Mouse (Mus musculus): ENCODE data around the gene Slc35a5. TPM values are rescaled to one million over a fixed set of nuclear protein-coding genes. Genes with fewer than 3 reads are reported as not detected.

Slc35a5 gene
- polyA plus RNA-seq (2015; fragmentation: Nextera tagmentation; extraction: Ambion mirVana): 26.4 and 28.2 TPM in 2 replicates

DNA sequence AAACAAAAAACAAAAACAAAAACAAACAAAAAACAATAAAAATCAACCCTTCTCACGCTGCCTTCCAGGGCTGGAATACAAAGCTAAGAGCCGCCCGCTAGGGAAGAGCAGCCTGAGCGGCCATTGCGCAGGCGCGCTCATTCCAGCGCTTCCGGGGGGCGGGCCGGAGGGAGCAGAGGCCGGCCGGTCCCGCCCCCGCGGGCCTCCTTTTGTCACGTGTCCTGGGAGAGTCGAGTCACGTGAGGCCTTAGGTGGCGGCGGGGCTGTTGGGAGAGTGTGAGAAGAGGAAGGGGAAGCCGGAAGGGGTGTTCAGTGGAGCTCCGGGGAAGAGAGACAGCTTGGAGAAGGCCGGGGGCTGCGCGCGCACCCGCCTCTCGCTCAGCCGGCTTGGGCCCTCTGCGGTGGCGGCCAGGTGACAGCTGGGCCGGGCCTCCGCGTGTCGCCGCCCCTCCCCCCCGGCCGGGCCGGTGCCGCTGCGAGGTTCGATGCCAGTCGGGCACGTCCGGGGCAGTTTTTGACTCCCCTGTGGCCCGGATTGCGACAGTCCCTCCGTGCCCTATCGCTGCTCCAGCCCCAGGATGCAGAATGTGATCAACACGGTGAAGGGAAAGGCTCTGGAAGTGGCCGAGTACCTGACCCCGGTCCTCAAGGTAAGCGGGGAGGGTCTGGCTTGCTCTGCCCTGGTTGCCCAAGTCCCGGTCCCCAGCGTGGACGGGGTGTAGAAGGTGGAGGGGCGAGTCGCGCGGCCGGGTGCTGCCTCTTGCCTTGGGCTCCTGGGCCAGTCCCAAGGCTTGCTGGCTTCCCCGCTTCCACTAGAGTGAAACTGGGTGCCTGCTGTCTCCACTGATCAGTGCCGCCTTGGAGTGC is at the start of gene Slc35a5, which contains the start of gene Atg3:
Slc35a5 (minus strand) TSS at position 185 of the 867 bp plus-strand sequence.
Atg3 (plus strand) TSS at position 264 of the 867 bp plus-strand sequence.
- H3K27me3 ChIP-seq (replicated peaks; ENCODE audit: control insufficient read depth, insufficient read depth, low read length): no peaks in the 10 kb centered on the region
- peak; percentile 97 for ATAC-seq
- no peaks in the 10 kb centered on the region for H3K9me3 ChIP-seq (ENCODE audit: control insufficient read depth, low read length)
- no peaks in the 10 kb centered on the region for H3K36me3 ChIP-seq (ENCODE audit: control insufficient read depth, insufficient read depth, low read length)
- peak within 1 kb of the TSS; percentile 94 for H3K9ac ChIP-seq (ENCODE audit: low read depth, low read length)
- peak within 1 kb of the TSS; percentile 94 for H3K27ac ChIP-seq (ENCODE audit: low read length)
- H3K4me2 ChIP-seq (ENCODE audit: low read depth, low read length): peak within 1 kb of the TSS; percentile 64
- H3K4me1 ChIP-seq (ENCODE audit: control insufficient read depth, insufficient read depth, low read length): peaks cover 4% of the 10 kb centered on the region; the same call in 1 of the 2 replicates
- peak within 1 kb of the TSS; percentile 93 for H3K4me3 ChIP-seq (ENCODE audit: low read length)
- WGBS: under 1% methylated on average over 63 of the region's 64 CpGs

DNA sequence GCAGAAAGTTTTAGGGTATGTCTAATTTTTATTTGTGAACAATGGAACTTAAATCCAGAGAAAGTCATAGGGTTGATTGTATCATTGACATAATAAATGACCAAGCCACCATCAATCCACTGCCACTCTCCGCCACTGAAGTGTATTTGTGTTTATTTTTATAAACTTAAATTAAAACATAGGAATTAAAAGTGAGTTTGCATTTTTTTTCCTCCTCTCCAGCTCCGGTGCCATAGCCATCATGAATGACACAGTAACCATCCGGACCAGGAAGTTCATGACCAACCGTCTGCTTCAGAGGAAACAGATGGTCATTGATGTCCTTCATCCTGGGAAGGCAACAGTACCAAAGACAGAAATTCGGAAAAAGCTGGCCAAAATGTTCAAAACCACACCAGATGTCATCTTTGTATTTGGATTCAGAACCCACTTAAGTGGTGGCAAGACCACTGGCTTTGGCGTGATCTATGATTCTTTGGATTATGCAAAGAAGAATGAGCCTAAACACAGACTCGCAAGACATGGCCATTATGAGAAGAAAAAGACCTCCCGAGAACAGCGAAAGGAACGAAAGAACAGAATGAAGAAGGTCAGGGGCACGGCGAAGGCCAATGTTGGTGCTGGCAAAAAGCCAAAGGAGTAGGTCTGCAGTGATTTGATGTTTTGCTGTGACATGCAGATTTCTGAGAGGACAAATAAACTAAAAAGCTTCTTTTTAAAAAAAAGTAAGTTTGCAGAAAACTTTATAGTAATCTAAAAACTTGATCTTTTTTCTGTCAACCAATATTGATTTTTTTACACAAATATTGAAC is 46.6 kb upstream of the Slc35a5 start:
- no peak overlapping the region for H3K27ac ChIP-seq (ENCODE audit: low read length)
- H3K4me2 ChIP-seq (ENCODE audit: low read depth, low read length): no peak overlapping the region
- no peak overlapping the region for H3K4me3 ChIP-seq (ENCODE audit: low read length)
- H3K9ac ChIP-seq (ENCODE audit: low read depth, low read length): no peak overlapping the region
- no peak for ATAC-seq
- no peaks in the 10 kb centered on the region for H3K4me1 ChIP-seq (ENCODE audit: control insufficient read depth, insufficient read depth, low read length)
- no peaks in the 10 kb centered on the region for H3K27me3 ChIP-seq (replicated peaks; ENCODE audit: control insufficient read depth, insufficient read depth, low read length)
- H3K9me3 ChIP-seq (ENCODE audit: control insufficient read depth, low read length): no peaks in the 10 kb centered on the region
- WGBS: 74% methylated on average over 12 of the region's 12 CpGs
- H3K36me3 ChIP-seq (ENCODE audit: control insufficient read depth, insufficient read depth, low read length): no peaks in the 10 kb centered on the region

GRCm38 (mm10) chr16:45204438-45204837 is 45.9 kb upstream of the Slc35a5 start:
- no peak overlapping the region for H3K27ac ChIP-seq (ENCODE audit: low read length)
- H3K36me3 ChIP-seq (ENCODE audit: control insufficient read depth, insufficient read depth, low read length): no peaks in the 10 kb centered on the region
- no peak overlapping the region for H3K9ac ChIP-seq (ENCODE audit: low read depth, low read length)
- 86% methylated on average over 4 of the region's 4 CpGs for WGBS
- H3K27me3 ChIP-seq (replicated peaks; ENCODE audit: control insufficient read depth, insufficient read depth, low read length): no peaks in the 10 kb centered on the region
- no peaks in the 10 kb centered on the region for H3K4me1 ChIP-seq (ENCODE audit: control insufficient read depth, insufficient read depth, low read length)
- no peak overlapping the region for H3K4me2 ChIP-seq (ENCODE audit: low read depth, low read length)
- ATAC-seq: no peak
- no peak overlapping the region for H3K4me3 ChIP-seq (ENCODE audit: low read length)
- H3K9me3 ChIP-seq (ENCODE audit: control insufficient read depth, low read length): no peaks in the 10 kb centered on the region

DNA sequence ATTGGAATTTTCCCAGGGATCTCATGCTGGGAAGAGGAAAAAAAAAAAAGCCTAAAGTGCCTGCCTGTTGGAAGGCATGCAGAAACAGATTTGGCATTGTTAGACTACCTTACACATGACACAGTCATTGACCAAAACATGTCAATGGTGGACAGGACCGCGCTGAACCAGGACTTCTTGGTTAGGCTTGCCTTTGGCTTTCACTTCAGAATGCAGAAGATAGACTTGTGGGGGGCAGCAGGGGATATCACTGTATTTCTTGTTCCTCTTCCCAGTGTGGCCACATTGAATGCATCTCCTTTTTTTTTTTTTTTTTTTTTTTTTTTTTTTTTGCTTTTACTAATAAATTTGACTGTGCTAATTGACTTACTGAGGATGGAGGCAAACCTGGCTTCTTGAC is 42.9 kb upstream of the Slc35a5 start:
- 89% methylated on average over 2 of the region's 2 CpGs for WGBS

DNA sequence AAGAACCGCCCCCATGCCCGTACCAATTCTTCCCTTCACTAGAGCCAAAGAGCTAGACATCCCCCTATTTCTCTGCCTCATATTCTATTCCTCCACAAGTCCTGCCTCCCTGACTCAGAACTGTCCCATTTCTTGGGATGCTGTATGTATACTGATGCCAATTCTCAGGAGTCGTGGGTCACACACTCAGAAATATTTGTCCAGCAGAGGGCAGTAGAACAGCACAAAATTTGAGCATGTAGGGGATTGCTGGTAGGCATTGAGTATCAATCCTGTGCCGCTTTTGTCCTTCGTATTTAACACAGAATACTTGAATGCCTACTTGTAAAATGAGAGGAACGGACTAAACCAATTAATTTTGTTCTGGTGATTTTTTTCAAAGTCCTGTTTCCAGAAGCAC is 38.3 kb upstream of the Slc35a5 start:
- Histone ChIP-seq H3K9me3 (ENCODE audit: control insufficient read depth, low read length) (no peaks in the 10 kb centered on the region), H3K4me2 (ENCODE audit: low read depth, low read length) (no peak overlapping the region), H3K36me3 (ENCODE audit: control insufficient read depth, insufficient read depth, low read length) (no peaks in the 10 kb centered on the region), H3K27me3 (replicated peaks; ENCODE audit: control insufficient read depth, insufficient read depth, low read length) (no peaks in the 10 kb centered on the region), H3K4me3 (ENCODE audit: low read length) (no peak overlapping the region), H3K9ac (ENCODE audit: low read depth, low read length) (no peak overlapping the region), H3K4me1 (ENCODE audit: control insufficient read depth, insufficient read depth, low read length) (no peaks in the 10 kb centered on the region), H3K27ac (ENCODE audit: low read length) (no peak overlapping the region)
- 32% methylated on average over 6 of the region's 6 CpGs for WGBS
- peak; percentile 60 for ATAC-seq

More for the DNA sequence above, 42.9 kb upstream of the Slc35a5 start:
- Histone ChIP-seq H3K9ac (ENCODE audit: low read depth, low read length) (no peak overlapping the region), H3K9me3 (ENCODE audit: control insufficient read depth, low read length) (no peaks in the 10 kb centered on the region), H3K4me1 (ENCODE audit: control insufficient read depth, insufficient read depth, low read length) (no peaks in the 10 kb centered on the region), H3K27me3 (replicated peaks; ENCODE audit: control insufficient read depth, insufficient read depth, low read length) (no peaks in the 10 kb centered on the region), H3K4me3 (ENCODE audit: low read length) (no peak overlapping the region), H3K36me3 (ENCODE audit: control insufficient read depth, insufficient read depth, low read length) (no peaks in the 10 kb centered on the region), H3K4me2 (ENCODE audit: low read depth, low read length) (no peak overlapping the region), H3K27ac (ENCODE audit: low read length) (no peak overlapping the region)
- ATAC-seq: no peak

GRCm38 (mm10) chr16:45192613-45193012 is 34.1 kb upstream of the Slc35a5 start:
- no peak overlapping the region for H3K9ac ChIP-seq (ENCODE audit: low read depth, low read length)
- H3K4me3 ChIP-seq (ENCODE audit: low read length): no peak overlapping the region
- no peak overlapping the region for H3K4me2 ChIP-seq (ENCODE audit: low read depth, low read length)
- WGBS: 0% methylated on average over 1 of the region's 1 CpGs
- H3K27me3 ChIP-seq (replicated peaks; ENCODE audit: control insufficient read depth, insufficient read depth, low read length): no peaks in the 10 kb centered on the region
- no peak for ATAC-seq
- no peaks in the 10 kb centered on the region for H3K4me1 ChIP-seq (ENCODE audit: control insufficient read depth, insufficient read depth, low read length)
- H3K9me3 ChIP-seq (ENCODE audit: control insufficient read depth, low read length): no peaks in the 10 kb centered on the region
- 0 out of 2 replicates have a peak, but pooled peaks cover 2% of the 10 kb centered on the region for H3K36me3 ChIP-seq (ENCODE audit: control insufficient read depth, insufficient read depth, low read length)
- no peak overlapping the region for H3K27ac ChIP-seq (ENCODE audit: low read length)

- WGBS: 92% methylated on average over 5 of the region's 5 CpGs
- no peak overlapping the region for H3K27ac ChIP-seq (ENCODE audit: low read length)
- no peak for ATAC-seq
- H3K9ac ChIP-seq (ENCODE audit: low read depth, low read length): no peak overlapping the region
- no peaks in the 10 kb centered on the region for H3K9me3 ChIP-seq (ENCODE audit: control insufficient read depth, low read length)
- H3K36me3 ChIP-seq (ENCODE audit: control insufficient read depth, insufficient read depth, low read length): no peaks in the 10 kb centered on the region
- no peaks in the 10 kb centered on the region for H3K4me1 ChIP-seq (ENCODE audit: control insufficient read depth, insufficient read depth, low read length)
- no peaks in the 10 kb centered on the region for H3K27me3 ChIP-seq (replicated peaks; ENCODE audit: control insufficient read depth, insufficient read depth, low read length)
- no peak overlapping the region for H3K4me2 ChIP-seq (ENCODE audit: low read depth, low read length)
- no peak overlapping the region for H3K4me3 ChIP-seq (ENCODE audit: low read length)
Observed at GRCm38 (mm10) chr16:45181824-45182223, 23.3 kb upstream of the Slc35a5 start.

GRCm38 (mm10) chr16:45178552-45178951 is 20.0 kb upstream of the Slc35a5 start:
- Histone ChIP-seq H3K27me3 (replicated peaks; ENCODE audit: control insufficient read depth, insufficient read depth, low read length) (no peaks in the 10 kb centered on the region), H3K36me3 (ENCODE audit: control insufficient read depth, insufficient read depth, low read length) (no peaks in the 10 kb centered on the region), H3K4me3 (ENCODE audit: low read length) (no peak overlapping the region), H3K4me1 (ENCODE audit: control insufficient read depth, insufficient read depth, low read length) (no peaks in the 10 kb centered on the region), H3K9ac (ENCODE audit: low read depth, low read length) (no peak overlapping the region), H3K4me2 (ENCODE audit: low read depth, low read length) (no peak overlapping the region), H3K27ac (ENCODE audit: low read length) (no peak overlapping the region), H3K9me3 (ENCODE audit: control insufficient read depth, low read length) (no peaks in the 10 kb centered on the region)
- 87% methylated on average over 2 of the region's 2 CpGs for WGBS
- ATAC-seq: no peak

GRCm38 (mm10) chr16:45159389-45159716 is 847 bp upstream of the Slc35a5 start:
- peak overlapping the region; percentile 64 for H3K4me2 ChIP-seq (ENCODE audit: low read depth, low read length)
- H3K9me3 ChIP-seq (ENCODE audit: control insufficient read depth, low read length): no peaks in the 10 kb centered on the region
- H3K27ac ChIP-seq (ENCODE audit: low read length): peak overlapping the region; percentile 94
- 3% methylated on average over 11 of the region's 11 CpGs for WGBS
- peak overlapping the region; percentile 94 for H3K9ac ChIP-seq (ENCODE audit: low read depth, low read length)
- H3K4me3 ChIP-seq (ENCODE audit: low read length): peak overlapping the region; percentile 93
- no peaks in the 10 kb centered on the region for H3K27me3 ChIP-seq (replicated peaks; ENCODE audit: control insufficient read depth, insufficient read depth, low read length)
- no peaks in the 10 kb centered on the region for H3K36me3 ChIP-seq (ENCODE audit: control insufficient read depth, insufficient read depth, low read length)
- ATAC-seq: no peak
- peaks cover 4% of the 10 kb centered on the region; the same call in 1 of the 2 replicates for H3K4me1 ChIP-seq (ENCODE audit: control insufficient read depth, insufficient read depth, low read length)
